Mouse (Mus musculus) thymus, adult 2 months (tissue): ENCODE results near the gene Manba.

Source experiments
- CTCF ChIP-seq: fragments of 200-500 bp; IDR thresholded peaks from 2 replicates; pipeline ENCODE4 v1.5.1; 2012; ENCODE audit warnings: mild to moderate bottlenecking, control low read depth, low read length, moderate library complexity, borderline replicate concordance; ENCODE audit not compliant: control insufficient read depth, poor library complexity, insufficient read depth; ENCODE audit errors: extremely low read depth
- POLR2A ChIP-seq: fragments of 200-500 bp; IDR thresholded peaks from 2 replicates; pipeline ENCODE4 v1.6.1; 2012; ENCODE audit warnings: mild to moderate bottlenecking, low read length, control low read depth, moderate library complexity; ENCODE audit not compliant: control insufficient read depth, poor library complexity, insufficient read depth; ENCODE audit errors: extremely low read depth

DNA sequence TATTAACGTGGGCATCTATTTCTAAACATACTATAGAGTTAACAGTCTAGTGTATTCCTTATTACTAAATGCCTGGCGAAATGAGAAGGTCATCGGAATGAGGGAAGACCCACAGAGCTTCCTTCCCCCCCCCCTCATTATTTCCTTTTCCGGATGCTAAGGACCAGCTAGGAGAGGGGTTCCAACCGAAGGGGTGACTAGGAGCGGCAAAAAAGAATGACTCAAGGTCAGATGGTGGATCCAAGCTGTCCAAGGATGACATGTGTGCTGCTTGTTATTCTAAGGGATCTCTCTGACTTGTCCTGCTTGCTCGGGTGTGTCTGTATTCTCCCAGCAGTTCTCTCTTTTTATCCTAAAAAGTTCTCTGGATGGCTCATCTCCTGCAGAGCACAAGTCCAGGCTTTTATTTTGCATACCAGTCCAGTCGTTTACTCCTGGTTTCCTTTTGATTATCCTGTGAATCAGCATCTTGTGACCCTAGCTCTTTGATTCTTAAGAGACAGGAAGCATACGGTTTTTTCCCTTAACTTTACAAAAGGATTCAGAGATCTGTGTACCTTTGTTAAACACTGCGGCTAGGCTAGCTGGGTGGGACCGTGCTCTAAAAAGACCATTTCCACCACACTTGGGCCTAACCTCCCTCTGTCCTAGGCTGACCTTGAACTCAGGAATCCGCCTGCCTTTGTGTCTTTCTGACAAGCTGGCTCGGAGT, 61.0 kb downstream of the Manba start:
- TF ChIP-seq CTCF = no peak
- no peak for TF ChIP-seq POLR2A
